Mouse (Mus musculus): ENCODE measurements at regions not wholly inside any gene's neighbourhood (a gene's known extent, or its start where the extent isn't known, plus 50 kb on each side); places are given as distances from the start of the nearest gene placed in this dataset. TPM values are rescaled to one million over a fixed set of nuclear protein-coding genes. Genes with fewer than 3 reads are reported as not detected.

DNA sequence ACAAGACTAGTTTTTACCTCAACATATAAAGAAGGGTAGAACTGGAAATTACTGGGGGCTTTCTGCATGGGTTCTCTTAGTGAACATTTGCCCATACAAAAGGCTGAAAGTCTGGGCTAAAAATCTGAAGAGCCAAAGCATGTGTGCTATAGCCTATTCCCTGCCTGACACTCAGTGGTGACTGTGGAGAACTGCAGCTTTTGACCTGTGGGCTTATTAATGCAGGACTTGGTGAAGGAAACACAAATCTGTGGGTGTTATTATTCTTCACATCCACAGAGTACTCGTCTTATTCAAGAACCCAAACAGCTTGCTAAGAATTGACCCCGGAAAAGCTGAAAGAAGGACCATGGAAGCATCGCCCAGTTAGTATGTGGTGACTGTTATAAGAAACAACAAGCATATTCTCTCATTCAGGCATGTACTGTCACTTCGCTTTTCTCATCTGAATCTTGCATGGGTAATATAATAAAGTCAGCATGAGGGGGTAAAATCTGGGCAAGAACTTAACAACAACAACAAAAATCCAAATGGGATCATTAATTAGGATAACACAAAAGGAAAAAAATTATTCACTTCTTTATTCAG is 77.2 kb upstream of the Cypt12 start:
- no peak overlapping the region for H3K4me3 ChIP-seq (ENCODE audit: insufficient read depth in 1 of 2, low read depth in 2 of 2, low read length in 2 of 2)
- DNase-seq (ENCODE audit: low read depth in 3 of 3, low spot score in 3 of 3), result no peak
- no peaks in the 10 kb centered on the region for H3K9me3 ChIP-seq (ENCODE audit: control insufficient read depth, low read length)
- H3K27me3 ChIP-seq (ENCODE audit: control insufficient read depth, insufficient read depth, low read length), result no peaks in the 10 kb centered on the region
- 26% methylated on average over 4 of the region's 4 CpGs for WGBS (ENCODE audit: insufficient replicate concordance)
- ATAC-seq (ENCODE audit: insufficient read depth), result no peak
- no peaks in the 10 kb centered on the region for H3K36me3 ChIP-seq (replicated peaks; ENCODE audit: control insufficient read depth, insufficient read depth, low read depth)
- TF ChIP-seq EP300 (IDR thresholded peaks at IDR 0.05; ENCODE audit: low read depth) (no peak), CTCF (IDR thresholded peaks at IDR 0.05; ENCODE audit: low read depth) (peak; percentile 39; the same call in 1 of the 2 replicates)
- H3K27ac ChIP-seq, result no peak overlapping the region
- H3K9ac ChIP-seq (replicated peaks), result no peak overlapping the region
- H3K4me2 ChIP-seq (ENCODE audit: low read depth), result no peak overlapping the region
- no peaks in the 10 kb centered on the region for H3K4me1 ChIP-seq (replicated peaks; ENCODE audit: control insufficient read depth in 2 of 2, insufficient read depth in 2 of 2, low read length in 1 of 2)

DNA sequence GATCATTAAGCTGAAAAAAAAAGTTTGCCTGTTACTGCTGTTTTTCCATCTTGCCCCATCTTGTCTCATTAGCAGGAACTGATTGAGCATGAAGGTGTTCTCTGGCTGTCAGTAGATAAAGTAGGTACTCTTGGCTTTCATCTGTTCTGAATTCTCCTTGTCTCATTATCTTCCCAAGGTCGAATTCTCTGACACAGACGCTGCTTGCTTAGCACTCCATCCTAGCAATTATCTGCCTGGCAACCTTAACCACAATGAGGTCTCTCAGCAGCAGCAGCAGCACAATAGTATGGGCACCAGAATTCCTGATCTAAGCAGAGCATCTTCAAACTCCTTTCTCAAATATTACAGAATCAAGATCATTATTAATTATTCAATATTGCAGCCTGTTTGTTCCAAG is 52.3 kb upstream of the Cypt12 start:
- Histone ChIP-seq H3K4me1 (replicated peaks; ENCODE audit: control insufficient read depth in 2 of 2, insufficient read depth in 2 of 2, low read length in 1 of 2) (no peaks in the 10 kb centered on the region), H3K36me3 (replicated peaks; ENCODE audit: control insufficient read depth, insufficient read depth, low read depth) (no peaks in the 10 kb centered on the region), H3K4me2 (ENCODE audit: low read depth) (no peak overlapping the region), H3K27ac (no peak overlapping the region), H3K27me3 (ENCODE audit: control insufficient read depth, insufficient read depth, low read length) (no peaks in the 10 kb centered on the region), H3K9me3 (ENCODE audit: control insufficient read depth, low read length) (no peaks in the 10 kb centered on the region), H3K4me3 (ENCODE audit: insufficient read depth in 1 of 2, low read depth in 2 of 2, low read length in 2 of 2) (no peak overlapping the region), H3K9ac (replicated peaks) (no peak overlapping the region)
- DNase-seq (ENCODE audit: low read depth in 3 of 3, low spot score in 3 of 3) (no peak), ATAC-seq (ENCODE audit: insufficient read depth) (no peak)
- WGBS (ENCODE audit: insufficient replicate concordance), result 19% methylated on average over 2 of the region's 2 CpGs
- TF ChIP-seq EP300 (IDR thresholded peaks at IDR 0.05; ENCODE audit: low read depth) (no peak), CTCF (IDR thresholded peaks at IDR 0.05; ENCODE audit: low read depth) (no peak)

DNA sequence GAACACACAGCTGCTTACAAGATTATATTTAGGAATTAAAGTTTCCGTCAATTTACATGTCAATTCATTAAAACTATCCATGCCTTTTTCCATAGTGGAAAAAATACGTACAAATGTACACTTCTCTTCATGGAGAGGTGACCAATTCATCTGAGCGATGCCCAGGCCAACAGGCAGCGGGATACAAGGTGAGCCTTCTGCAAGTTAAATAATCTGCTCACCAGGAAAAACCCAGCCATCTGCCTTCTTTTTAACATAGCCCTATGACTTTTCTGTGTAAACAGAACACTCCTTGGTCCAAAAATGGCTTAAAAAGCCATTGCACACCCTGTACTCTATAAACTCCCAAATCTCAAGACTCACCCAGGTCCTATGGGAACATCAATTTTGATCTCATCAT is 51.5 kb upstream of the Cypt12 start:
- no peak for DNase-seq (ENCODE audit: low read depth in 3 of 3, low spot score in 3 of 3)
- ATAC-seq (ENCODE audit: insufficient read depth), result no peak
- Histone ChIP-seq H3K9ac (replicated peaks) (no peak overlapping the region), H3K27ac (no peak overlapping the region), H3K4me1 (replicated peaks; ENCODE audit: control insufficient read depth in 2 of 2, insufficient read depth in 2 of 2, low read length in 1 of 2) (no peaks in the 10 kb centered on the region), H3K4me3 (ENCODE audit: insufficient read depth in 1 of 2, low read depth in 2 of 2, low read length in 2 of 2) (no peak overlapping the region), H3K4me2 (ENCODE audit: low read depth) (no peak overlapping the region), H3K27me3 (ENCODE audit: control insufficient read depth, insufficient read depth, low read length) (no peaks in the 10 kb centered on the region), H3K36me3 (replicated peaks; ENCODE audit: control insufficient read depth, insufficient read depth, low read depth) (no peaks in the 10 kb centered on the region), H3K9me3 (ENCODE audit: control insufficient read depth, low read length) (no peaks in the 10 kb centered on the region)
- 57% methylated on average over 4 of the region's 4 CpGs for WGBS (ENCODE audit: insufficient replicate concordance)
- TF ChIP-seq EP300 (IDR thresholded peaks at IDR 0.05; ENCODE audit: low read depth) (no peak), CTCF (IDR thresholded peaks at IDR 0.05; ENCODE audit: low read depth) (no peak)

Small RNA genes lying in the stretch of these regions (microRNA-seq; reads per million reads assigned to microRNA genes)
- gene Mir124a-2, result not detected
